ENCODE assay signal across 9 mouse cellular contexts in the genomic region with DNA sequence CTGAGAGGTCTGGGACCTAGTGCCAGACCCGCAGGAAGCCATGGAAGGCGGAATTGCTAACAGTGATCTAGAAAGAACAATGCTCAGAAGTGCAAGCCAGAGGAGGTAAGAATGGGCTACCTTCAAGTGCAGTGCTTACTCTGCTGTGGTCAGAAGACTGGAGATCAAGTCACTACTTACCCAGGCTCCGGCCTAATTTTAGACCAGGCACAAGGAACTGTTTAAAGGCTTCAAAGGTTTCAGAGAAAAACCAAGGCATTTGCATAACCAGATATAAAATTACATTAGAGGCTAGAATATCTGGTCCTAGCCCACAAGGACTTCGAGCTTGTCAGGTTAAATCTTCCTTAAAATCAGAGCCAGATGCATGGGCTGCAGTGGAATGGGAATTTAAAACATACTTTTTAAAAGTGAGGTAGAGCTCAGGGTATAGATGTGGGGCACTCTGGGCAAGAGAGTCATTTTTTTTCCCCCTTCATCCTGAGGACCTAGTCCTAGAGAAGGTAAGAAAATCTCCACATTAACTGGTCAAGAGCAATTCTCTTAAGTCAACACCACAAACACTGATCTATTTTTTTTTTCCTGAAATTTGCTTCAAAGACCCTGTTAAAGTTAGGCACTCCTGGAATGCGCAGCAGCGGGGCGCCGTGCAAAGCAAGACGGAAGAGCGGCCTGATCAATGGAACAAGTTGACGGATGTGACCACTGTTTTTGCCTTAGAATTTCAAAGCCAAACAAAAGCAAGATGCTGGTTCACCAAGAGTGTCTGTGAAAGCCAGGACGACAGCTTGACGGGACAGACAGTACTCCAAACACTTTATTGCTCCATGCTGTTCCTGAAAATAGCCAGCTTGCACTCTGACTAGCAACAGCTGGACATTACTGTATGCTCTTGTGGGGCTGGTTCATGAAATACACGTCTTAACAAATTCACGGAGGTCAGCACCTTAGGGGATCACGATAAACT. TPM values are rescaled to one million over a fixed set of nuclear protein-coding genes. Genes with fewer than 3 reads are reported as not detected.
A peak's percentile ranks its signal among the peaks of the same experiment; 100 is the strongest.
DNase-seq lines count a peak whose midpoint lies in the region; ATAC-seq and TF ChIP-seq lines count a peak whose summit lies in the region.
"Had no signal": no experiment of that assay in that cellular context is flagged by ENCODE, and none has a peak within 500 bp of the region (broad histone marks: within the 10 kb centered on the region; RNA-seq: fewer than 3 reads in every experiment).

No protein-coding gene starts in this region.

- H3K4me2 ChIP-seq in limb, embryonic 15.5 days: no peak overlapping the region
- no peak overlapping the region for H3K4me2 ChIP-seq in liver, postnatal 0 days (ENCODE audit: low read depth, low read length)
- H3K4me2 ChIP-seq: midbrain, embryonic 12.5 days had no signal

- no peaks in the 10 kb centered on the region for H3K27me3 ChIP-seq in limb, embryonic 15.5 days
- no peaks in the 10 kb centered on the region for H3K27me3 ChIP-seq in liver, postnatal 0 days (ENCODE audit: insufficient read depth, low read length)
- H3K27me3 ChIP-seq: midbrain, embryonic 12.5 days had no signal

- DNase-seq in ES-CJ7 (ENCODE audit: low read depth, low spot score): peak; percentile 30
- DNase-seq in embryo, embryonic 10 days (ENCODE audit: low spot score): peak; percentile 72
- DNase-seq in heart, postnatal 10 days: peak; percentile 42 to 49
- DNase-seq in frontal cortex, postnatal 36 days (ENCODE audit: low spot score in 2 of 2): no peak
- no peak for DNase-seq in liver, postnatal 0 days
- DNase-seq: cerebellum, adult 9-10 months had no signal

- H3K4me1 ChIP-seq in limb, embryonic 15.5 days: peaks cover 28% of the 10 kb centered on the region
- no peaks in the 10 kb centered on the region; the same call in 1 of the 2 replicates for H3K4me1 ChIP-seq in liver, postnatal 0 days (ENCODE audit: insufficient read depth)

- H3K9me3 ChIP-seq in limb, embryonic 15.5 days: no peaks in the 10 kb centered on the region
- H3K9me3 ChIP-seq in liver, postnatal 0 days (ENCODE audit: low read length): no peaks in the 10 kb centered on the region
- H3K9me3 ChIP-seq: midbrain, embryonic 12.5 days had no signal

- no peak for ATAC-seq in limb, embryonic 15.5 days (ENCODE audit: insufficient number of reproducible peaks, low FRiP score, low TSS enrichment, low read depth)
- ATAC-seq in liver, postnatal 0 days: no peak
- ATAC-seq in megakaryocyte progenitor cell, adult 5-6 weeks (replicated peaks; ENCODE audit: poor library complexity): no peak

- peak overlapping the region; percentile 76 for H3K27ac ChIP-seq in limb, embryonic 15.5 days
- no peak overlapping the region for H3K27ac ChIP-seq in liver, postnatal 0 days (ENCODE audit: low read depth)
- H3K27ac ChIP-seq: midbrain, embryonic 12.5 days had no signal

- intact Hi-C loops in heart, postnatal 10 days (cut with DNase I): loop anchor here (5.0 kb wide), 1 partner anchor 274 kb away; no protein-coding TSS in a partner anchor

- TF ChIP-seq EP300 in liver, postnatal 0 days (IDR thresholded peaks at IDR 0.05; ENCODE audit: low read depth): no peak

- 31% methylated on average over 16 of the region's 16 CpGs for WGBS in limb, embryonic 15.5 days
- 81% methylated on average over 16 of the region's 16 CpGs for WGBS in liver, postnatal 0 days (ENCODE audit: insufficient replicate concordance)

- no peak overlapping the region for H3K9ac ChIP-seq in limb, embryonic 15.5 days
- no peak overlapping the region for H3K9ac ChIP-seq in liver, postnatal 0 days (replicated peaks)
- H3K9ac ChIP-seq: midbrain, embryonic 12.5 days had no signal

- H3K4me3 ChIP-seq in limb, embryonic 15.5 days: no peak overlapping the region
- H3K4me3 ChIP-seq in liver, postnatal 0 days (ENCODE audit: low read depth, low read length): no peak overlapping the region
- H3K4me3 ChIP-seq: midbrain, embryonic 12.5 days had no signal

- no peak for TF ChIP-seq CTCF in liver, postnatal 0 days (IDR thresholded peaks at IDR 0.05; ENCODE audit: low read depth)

- no peaks in the 10 kb centered on the region for H3K36me3 ChIP-seq in limb, embryonic 15.5 days
- H3K36me3 ChIP-seq in liver, postnatal 0 days (replicated peaks; ENCODE audit: insufficient read depth, low read length): no peaks in the 10 kb centered on the region

RNA-seq across cellular contexts. Expression of gene Ttc23l, which starts 40.1 kb away (rescaled TPM):
- not detected for total RNA-seq in heart, postnatal 10 days (2021)
- polyA plus RNA-seq in limb, embryonic 15.5 days (2015; fragmentation: Nextera tagmentation; extraction: Ambion mirVana): 0.11 TPM in 1 of 2 replicates, not detected in the other
- not detected in 2 replicates for polyA plus RNA-seq in liver, postnatal 0 days (2015; fragmentation: Nextera tagmentation; extraction: Ambion mirVana)
- not detected in 2 replicates for total RNA-seq in megakaryocyte progenitor cell, adult 5-6 weeks (2015)
- total RNA-seq in megakaryocyte progenitor cell, adult 5-6 weeks (2017): not detected in 2 replicates
- polyA plus RNA-seq: midbrain, embryonic 12.5 days had no signal

Comparison
In these comparisons a context has a peak if more than half of its experiments do, and no peak if none do; other contexts are left out.
1. DNase-seq: peak in ES-CJ7 (single experiment), embryo, embryonic 10 days (single experiment) and heart, postnatal 10 days (2 of 2); none in frontal cortex, postnatal 36 days (0 of 2) and liver, postnatal 0 days (single experiment).